Mouse (Mus musculus): ENCODE results near the gene Gm20388. TPM values are rescaled to one million over a fixed set of nuclear protein-coding genes. Genes with fewer than 3 reads are reported as not detected.

Gm20388 gene
- total RNA-seq, 1 experiment = 27.0 TPM

GRCm38 (mm10) chr8:123800867-123801266 lies 3890.2 kb downstream of the Gm20388 start:
- no peak overlapping the region for H3K4me3 ChIP-seq (ENCODE audit: insufficient read depth in 1 of 2, low read depth in 1 of 2, low read length in 2 of 2, poor library complexity in 1 of 2, severe bottlenecking in 1 of 2)
- no peaks in the 10 kb centered on the region for H3K9me3 ChIP-seq (ENCODE audit: control insufficient read depth, insufficient read depth, low read depth, low read length)
- H3K4me1 ChIP-seq (ENCODE audit: control insufficient read depth in 2 of 2, insufficient read depth in 2 of 2, low read length in 2 of 2, poor library complexity in 1 of 2) = no peaks in the 10 kb centered on the region
- H3K9ac ChIP-seq (ENCODE audit: insufficient read depth, low read depth, low read length, poor library complexity, severe bottlenecking) = no peak overlapping the region
- TF ChIP-seq ZC3H11A (IDR thresholded peaks at IDR 0.05; ENCODE audit: borderline replicate concordance, low read depth, low read length) (no peak), CHD2 (IDR thresholded peaks at IDR 0.05; ENCODE audit: low read depth, low read length) (no peak), ZNF384 (IDR thresholded peaks at IDR 0.05; ENCODE audit: low read depth, low read length) (no peak), HCFC1 (IDR thresholded peaks at IDR 0.05; ENCODE audit: borderline replicate concordance, insufficient read depth, low read length) (no peak), MAFK (IDR thresholded peaks at IDR 0.05; ENCODE audit: insufficient read depth, low read depth, low read length) (no peak)
- H3K36me3 ChIP-seq (ENCODE audit: control insufficient read depth, insufficient read depth, low read length, poor library complexity, severe bottlenecking) = no peaks in the 10 kb centered on the region
- in situ Hi-C loops (cut with MboI; ENCODE audit: low sequenced_read_pairs in 2 of 2, unreplicated experiment in 2 of 2) = no loop called here
- no peak for DNase-seq (ENCODE audit: low read depth, low spot score)
- H3K27ac ChIP-seq (ENCODE audit: insufficient read depth, low read depth, low read length, poor library complexity, severe bottlenecking) = no peak overlapping the region

DNA sequence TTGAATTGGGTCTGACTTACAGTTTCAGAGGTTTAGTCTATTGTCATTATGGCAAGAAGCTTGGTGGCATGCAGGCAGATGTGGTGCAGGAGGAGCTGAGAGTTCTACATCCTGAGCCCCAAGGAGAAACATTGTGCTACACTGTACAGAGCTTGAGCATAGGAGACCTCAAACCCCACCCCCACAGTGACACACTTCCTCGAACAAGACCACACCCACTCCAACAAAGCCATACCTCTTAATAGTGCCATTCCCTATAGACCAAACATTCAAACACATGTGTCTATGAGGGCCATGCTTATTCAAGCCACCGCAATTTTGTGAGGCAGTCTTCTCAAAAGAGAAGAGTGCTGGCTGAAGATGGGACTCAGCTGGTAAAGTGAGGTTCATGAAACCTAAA lies 3890.9 kb downstream of the Gm20388 start:
- no peaks in the 10 kb centered on the region for H3K9me3 ChIP-seq (ENCODE audit: control insufficient read depth, insufficient read depth, low read depth, low read length)
- in situ Hi-C loops (cut with MboI; ENCODE audit: low sequenced_read_pairs in 2 of 2, unreplicated experiment in 2 of 2) = no loop called here
- H3K4me1 ChIP-seq (ENCODE audit: control insufficient read depth in 2 of 2, insufficient read depth in 2 of 2, low read length in 2 of 2, poor library complexity in 1 of 2) = no peaks in the 10 kb centered on the region
- H3K4me3 ChIP-seq (ENCODE audit: insufficient read depth in 1 of 2, low read depth in 1 of 2, low read length in 2 of 2, poor library complexity in 1 of 2, severe bottlenecking in 1 of 2) = no peak overlapping the region
- H3K27ac ChIP-seq (ENCODE audit: insufficient read depth, low read depth, low read length, poor library complexity, severe bottlenecking) = no peak overlapping the region
- TF ChIP-seq HCFC1 (IDR thresholded peaks at IDR 0.05; ENCODE audit: borderline replicate concordance, insufficient read depth, low read length) (no peak), MAFK (IDR thresholded peaks at IDR 0.05; ENCODE audit: insufficient read depth, low read depth, low read length) (no peak), ZC3H11A (IDR thresholded peaks at IDR 0.05; ENCODE audit: borderline replicate concordance, low read depth, low read length) (no peak), CHD2 (IDR thresholded peaks at IDR 0.05; ENCODE audit: low read depth, low read length) (no peak)
- H3K9ac ChIP-seq (ENCODE audit: insufficient read depth, low read depth, low read length, poor library complexity, severe bottlenecking) = no peak overlapping the region
- DNase-seq (ENCODE audit: low read depth, low spot score) = no peak
- H3K36me3 ChIP-seq (ENCODE audit: control insufficient read depth, insufficient read depth, low read length, poor library complexity, severe bottlenecking) = no peaks in the 10 kb centered on the region

DNA sequence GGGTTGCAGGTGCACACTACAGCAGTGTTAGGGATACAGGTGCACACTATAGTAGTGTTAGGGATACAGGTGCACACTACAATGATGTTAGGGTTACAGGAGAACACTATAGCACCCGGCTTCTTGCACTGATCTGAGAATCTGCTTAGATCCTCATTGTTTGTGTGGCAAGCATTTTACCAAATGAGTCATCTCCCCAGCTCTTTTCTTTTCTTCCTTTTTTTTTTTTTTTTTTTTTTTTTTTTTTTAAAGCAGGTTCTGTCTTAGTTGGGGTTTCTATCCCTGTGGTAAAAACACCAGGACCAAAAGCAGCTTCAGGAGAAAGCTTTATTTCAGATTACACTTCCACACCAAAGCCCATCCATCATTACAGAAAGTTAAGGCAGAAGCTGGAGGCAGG lies 3893.0 kb downstream of the Gm20388 start:
- Histone ChIP-seq H3K4me1 (ENCODE audit: control insufficient read depth in 2 of 2, insufficient read depth in 2 of 2, low read length in 2 of 2, poor library complexity in 1 of 2) (peaks cover 9% of the 10 kb centered on the region in 2 experiments; a peak in 2 of 4 replicates), H3K9ac (ENCODE audit: insufficient read depth, low read depth, low read length, poor library complexity, severe bottlenecking) (no peak overlapping the region), H3K9me3 (ENCODE audit: control insufficient read depth, insufficient read depth, low read depth, low read length) (no peaks in the 10 kb centered on the region), H3K36me3 (ENCODE audit: control insufficient read depth, insufficient read depth, low read length, poor library complexity, severe bottlenecking) (no peaks in the 10 kb centered on the region), H3K4me3 (ENCODE audit: insufficient read depth in 1 of 2, low read depth in 1 of 2, low read length in 2 of 2, poor library complexity in 1 of 2, severe bottlenecking in 1 of 2) (no peak overlapping the region), H3K27ac (ENCODE audit: insufficient read depth, low read depth, low read length, poor library complexity, severe bottlenecking) (no peak overlapping the region)
- no peak for DNase-seq (ENCODE audit: low read depth, low spot score)
- no peak for TF ChIP-seq CHD2 (IDR thresholded peaks at IDR 0.05; ENCODE audit: low read depth, low read length)
- no peak for TF ChIP-seq ZNF384 (IDR thresholded peaks at IDR 0.05; ENCODE audit: low read depth, low read length)
- TF ChIP-seq MAFK (IDR thresholded peaks at IDR 0.05; ENCODE audit: insufficient read depth, low read depth, low read length) = no peak
- no peak for TF ChIP-seq ZC3H11A (IDR thresholded peaks at IDR 0.05; ENCODE audit: borderline replicate concordance, low read depth, low read length)
- no peak for TF ChIP-seq HCFC1 (IDR thresholded peaks at IDR 0.05; ENCODE audit: borderline replicate concordance, insufficient read depth, low read length)
- in situ Hi-C loops (cut with MboI; ENCODE audit: low sequenced_read_pairs in 2 of 2, unreplicated experiment in 2 of 2) = no loop called here

DNA sequence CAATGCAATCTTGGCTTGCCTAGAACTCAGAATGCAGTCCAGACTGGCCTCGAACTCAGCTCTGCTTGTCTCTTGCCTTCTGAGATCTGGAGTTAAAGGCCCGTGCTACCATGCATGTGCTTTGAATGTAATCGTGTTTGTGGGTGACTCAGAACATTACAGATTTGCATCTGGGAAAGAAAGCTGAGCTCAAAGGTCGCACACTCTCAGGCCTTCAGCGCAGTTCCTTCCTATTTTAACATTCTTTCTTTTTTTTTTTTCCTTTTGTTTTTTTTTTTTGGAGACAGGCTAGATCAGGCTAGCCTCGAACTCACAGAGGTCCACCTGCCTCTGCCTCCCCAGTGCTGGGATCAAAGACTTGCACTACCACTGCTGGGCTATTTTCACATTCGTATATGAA lies 3893.9 kb downstream of the Gm20388 start:
- no peak overlapping the region for H3K27ac ChIP-seq (ENCODE audit: insufficient read depth, low read depth, low read length, poor library complexity, severe bottlenecking)
- H3K4me3 ChIP-seq (ENCODE audit: insufficient read depth in 1 of 2, low read depth in 1 of 2, low read length in 2 of 2, poor library complexity in 1 of 2, severe bottlenecking in 1 of 2) = no peak overlapping the region
- DNase-seq (ENCODE audit: low read depth, low spot score) = no peak
- peaks cover 12 to 16% of the 10 kb centered on the region in 2 experiments; a peak in 3 of 4 replicates for H3K4me1 ChIP-seq (ENCODE audit: control insufficient read depth in 2 of 2, insufficient read depth in 2 of 2, low read length in 2 of 2, poor library complexity in 1 of 2)
- H3K9ac ChIP-seq (ENCODE audit: insufficient read depth, low read depth, low read length, poor library complexity, severe bottlenecking) = no peak overlapping the region
- in situ Hi-C loops (cut with MboI; ENCODE audit: low sequenced_read_pairs in 2 of 2, unreplicated experiment in 2 of 2) = no loop called here
- TF ChIP-seq ZNF384 (IDR thresholded peaks at IDR 0.05; ENCODE audit: low read depth, low read length) = no peak
- no peak for TF ChIP-seq ZC3H11A (IDR thresholded peaks at IDR 0.05; ENCODE audit: borderline replicate concordance, low read depth, low read length)
- TF ChIP-seq MAFK (IDR thresholded peaks at IDR 0.05; ENCODE audit: insufficient read depth, low read depth, low read length) = no peak
- TF ChIP-seq HCFC1 (IDR thresholded peaks at IDR 0.05; ENCODE audit: borderline replicate concordance, insufficient read depth, low read length) = no peak
- no peak for TF ChIP-seq CHD2 (IDR thresholded peaks at IDR 0.05; ENCODE audit: low read depth, low read length)
- H3K9me3 ChIP-seq (ENCODE audit: control insufficient read depth, insufficient read depth, low read depth, low read length) = no peaks in the 10 kb centered on the region
- H3K36me3 ChIP-seq (ENCODE audit: control insufficient read depth, insufficient read depth, low read length, poor library complexity, severe bottlenecking) = no peaks in the 10 kb centered on the region
